Mouse (Mus musculus) left cerebral cortex, postnatal 4 days (tissue): Measurements from ENCODE around the gene Grap2. TPM values are rescaled to one million over a fixed set of nuclear protein-coding genes. Genes with fewer than 3 reads are reported as not detected.

Experiments used
- DNase-seq: peaks from one replicate; pipeline ENCODE4 v3.0.0-alpha.2; 2022
- intact Hi-C: fragments of 180-260 bp; cut with DNase I; formaldehyde crosslinking; loops from one replicate; pipeline ENCODE4 v1.15.1; 2025
- total RNA-seq, 2 experiments: library from RNA; stranded (reverse); gene quantifications; 2 replicates each; pipeline ENCODE4 v1.2.3; 2021

Grap2 gene
- total RNA-seq = under 1 TPM; 0.32 to 0.34 TPM

DNA sequence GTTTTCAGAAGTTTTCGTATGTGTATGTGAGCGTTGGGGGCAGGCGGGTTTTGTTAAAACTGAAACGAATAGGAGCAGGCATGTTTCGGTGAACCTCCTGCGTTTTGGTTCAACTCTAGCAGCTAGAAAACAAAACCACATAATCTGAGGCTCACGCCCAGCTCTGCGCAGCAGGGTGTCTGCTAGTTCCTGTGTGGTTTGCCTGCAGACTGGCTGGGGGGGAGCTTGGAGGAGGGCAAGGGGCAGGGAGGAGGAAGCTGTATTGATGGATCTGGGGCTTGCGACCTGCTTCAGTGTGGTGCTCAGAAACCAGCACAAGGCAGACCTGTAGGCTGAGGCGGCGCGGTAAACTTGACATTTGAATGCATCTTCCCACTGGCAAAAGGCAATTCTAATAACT is at the start of gene Grap2:
Grap2 (plus strand) TSS at position 304 of the 400 bp plus-strand sequence.
- DNase-seq = no peak
- intact Hi-C loops = no loop called here

DNA sequence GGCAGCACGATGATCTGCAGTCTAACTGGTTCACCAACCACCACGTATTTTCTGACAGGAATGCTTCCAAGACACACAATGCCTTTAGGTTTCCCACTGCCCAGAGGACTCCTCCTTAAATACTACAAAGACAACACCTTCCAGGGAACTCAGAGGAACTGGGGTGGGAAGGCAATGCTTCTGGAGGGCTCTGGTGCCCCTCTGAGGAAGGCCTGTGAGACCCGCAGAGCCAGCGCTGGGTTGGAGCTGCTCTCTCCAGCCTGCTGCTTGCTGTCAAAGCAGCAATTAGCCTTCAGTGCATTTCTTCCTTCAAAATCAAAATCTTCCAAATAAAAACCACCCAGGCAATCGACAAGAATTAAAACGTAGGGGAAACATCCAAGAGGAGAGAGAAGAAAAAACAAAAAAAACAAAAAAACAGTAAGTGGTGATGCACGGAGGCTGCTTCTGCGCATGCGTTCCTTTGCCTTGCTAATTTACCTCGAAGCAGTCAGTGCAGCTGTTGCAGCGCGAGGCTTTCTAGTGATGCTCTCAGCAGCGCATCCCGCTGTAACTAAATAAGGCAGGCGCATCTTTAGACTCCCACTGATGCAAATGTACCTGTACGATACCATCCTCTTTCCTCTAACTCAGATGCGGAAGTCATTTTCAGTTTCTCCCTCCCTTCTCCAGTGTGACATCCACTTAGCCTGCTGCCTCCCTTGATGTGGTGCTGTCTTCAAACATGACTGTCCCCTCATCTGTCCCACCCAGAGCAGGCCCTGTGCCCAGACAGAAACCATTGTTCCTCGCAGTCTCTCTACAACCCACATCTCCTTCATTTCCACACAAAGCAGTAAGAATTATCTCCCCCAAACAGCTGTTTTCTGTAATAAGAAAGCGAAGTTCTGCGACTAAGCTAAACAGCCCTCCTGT is 42.2 kb upstream of the Grap2 start:
- intact Hi-C loops = loop anchor here (5.0 kb wide), 1 partner anchor 62 kb away; no protein-coding TSS in a partner anchor
- DNase-seq = peak; percentile 25

DNA sequence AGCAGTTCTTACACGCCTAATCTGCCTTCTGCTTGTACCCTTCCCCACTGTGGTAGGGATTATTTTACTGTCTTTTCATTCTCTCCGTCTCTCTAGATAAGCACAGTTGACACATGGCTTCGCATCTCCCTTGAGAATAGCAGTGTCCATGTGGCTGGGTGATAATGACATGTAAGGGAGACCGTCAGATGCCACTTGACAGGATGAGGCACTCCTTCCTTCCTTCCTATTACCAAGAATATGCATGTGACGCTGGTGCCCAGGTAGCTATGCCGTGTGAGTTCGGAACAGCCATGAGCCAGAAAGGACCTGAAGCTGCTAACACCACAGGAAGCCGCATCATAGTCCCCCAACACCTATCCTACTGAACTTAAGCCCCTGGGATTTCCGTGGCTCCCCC is 41.4 kb upstream of the Grap2 start:
- no peak for DNase-seq
- intact Hi-C loops = loop anchor here (5.0 kb wide), 1 partner anchor 61 kb away; no protein-coding TSS in a partner anchor

DNA sequence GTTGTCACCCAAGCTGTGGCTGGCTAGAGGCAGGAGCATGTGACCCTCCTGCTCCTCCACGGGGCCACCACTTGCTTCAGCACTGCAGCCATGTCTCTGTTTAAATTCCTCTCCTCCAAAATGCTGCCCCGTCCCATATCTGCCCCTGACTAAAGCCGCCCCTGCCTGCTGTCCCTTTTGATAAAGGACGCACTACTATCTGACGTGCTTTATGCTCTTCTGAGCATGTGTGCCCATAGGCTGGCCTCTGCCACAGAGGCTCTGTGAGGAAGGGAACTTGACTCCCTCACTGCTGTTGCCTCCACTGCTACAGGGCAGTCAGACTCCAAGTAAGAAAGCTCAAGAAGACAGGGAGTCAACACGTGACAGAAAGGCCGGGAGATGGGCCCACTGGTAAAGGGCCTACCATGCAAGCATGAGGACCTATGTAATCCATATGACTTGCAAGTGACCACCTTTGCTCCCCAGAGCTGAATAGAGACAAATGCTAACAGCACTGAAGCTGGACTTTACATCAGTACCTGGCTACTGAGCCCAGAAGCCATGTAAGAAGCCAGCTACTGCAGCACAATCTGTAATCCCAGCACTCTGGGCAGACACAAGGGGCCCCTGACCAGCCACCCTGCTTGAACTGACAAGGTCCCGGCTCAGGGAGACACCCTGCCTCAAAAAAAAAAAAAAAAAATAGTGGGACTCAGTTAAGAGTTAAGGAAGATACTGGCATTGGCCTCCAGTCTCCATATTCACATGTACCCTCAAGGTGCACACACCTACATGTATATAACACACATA is 39.9 kb upstream of the Grap2 start:
- no peak for DNase-seq
- intact Hi-C loops = loop anchor here (5.0 kb wide), 1 partner anchor 60 kb away; no protein-coding TSS in a partner anchor

DNA sequence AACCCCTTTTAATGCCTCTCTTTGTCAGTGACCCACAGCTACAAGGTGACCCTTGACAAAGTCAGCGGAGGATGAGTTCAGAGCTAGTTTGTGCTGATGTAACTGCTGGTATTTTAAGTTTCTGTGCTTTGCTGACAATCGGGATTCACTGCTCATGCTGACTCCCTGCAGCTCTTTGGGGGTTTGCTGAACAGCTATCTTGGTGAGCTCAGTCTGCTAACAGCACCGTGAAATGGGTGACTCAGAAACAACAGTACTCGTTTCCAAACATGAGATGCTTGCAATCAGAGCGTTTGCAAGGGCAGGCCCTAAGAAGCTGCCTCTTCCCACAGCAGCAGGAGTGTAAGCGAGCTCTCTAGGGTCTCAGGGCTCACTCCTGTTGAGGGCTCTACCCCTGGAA is 39.1 kb upstream of the Grap2 start:
- no peak for DNase-seq
- intact Hi-C loops = loop anchor here (5.0 kb wide), 1 partner anchor 59 kb away; no protein-coding TSS in a partner anchor

DNA sequence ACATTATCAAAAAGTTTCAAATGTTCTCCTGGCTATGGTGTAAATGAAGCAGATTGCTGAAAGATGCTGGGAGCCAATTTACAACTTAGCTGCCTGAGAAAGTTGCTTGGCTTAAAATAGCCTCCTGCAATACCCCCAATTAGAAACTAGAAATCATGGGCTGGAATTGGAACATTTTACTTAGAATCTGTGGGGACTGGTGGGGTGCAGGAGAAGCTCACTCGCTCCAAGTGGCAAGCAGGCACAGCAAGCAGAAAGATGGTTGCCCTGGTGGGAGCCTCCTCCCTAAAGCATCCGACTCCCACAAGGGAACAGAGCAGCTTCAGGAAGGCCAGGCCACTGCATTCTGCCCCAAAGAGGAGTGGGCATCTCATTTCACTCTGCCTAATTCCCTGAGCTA is 36.3 kb upstream of the Grap2 start:
- no peak for DNase-seq
- intact Hi-C loops = no loop called here

DNA sequence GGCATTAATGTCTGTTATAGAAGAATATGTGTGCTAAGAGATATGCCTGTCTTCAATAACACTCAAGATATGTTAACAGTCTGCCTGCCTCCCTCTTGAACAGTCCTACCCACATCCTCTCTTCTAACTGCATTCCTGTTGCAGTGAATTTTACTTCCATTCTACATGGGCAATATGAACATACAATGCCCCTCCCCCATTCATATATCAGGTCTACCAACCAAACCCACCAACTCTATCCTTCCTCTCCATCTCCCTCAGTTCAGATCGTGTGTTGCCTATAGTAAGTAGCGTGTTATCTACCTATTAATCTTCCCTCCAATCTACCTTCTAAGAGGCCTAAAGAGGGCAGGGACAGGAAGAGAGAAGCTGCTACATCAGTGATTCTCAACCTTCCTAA is 34.3 kb upstream of the Grap2 start:
- intact Hi-C loops = no loop called here
- DNase-seq = no peak

DNA sequence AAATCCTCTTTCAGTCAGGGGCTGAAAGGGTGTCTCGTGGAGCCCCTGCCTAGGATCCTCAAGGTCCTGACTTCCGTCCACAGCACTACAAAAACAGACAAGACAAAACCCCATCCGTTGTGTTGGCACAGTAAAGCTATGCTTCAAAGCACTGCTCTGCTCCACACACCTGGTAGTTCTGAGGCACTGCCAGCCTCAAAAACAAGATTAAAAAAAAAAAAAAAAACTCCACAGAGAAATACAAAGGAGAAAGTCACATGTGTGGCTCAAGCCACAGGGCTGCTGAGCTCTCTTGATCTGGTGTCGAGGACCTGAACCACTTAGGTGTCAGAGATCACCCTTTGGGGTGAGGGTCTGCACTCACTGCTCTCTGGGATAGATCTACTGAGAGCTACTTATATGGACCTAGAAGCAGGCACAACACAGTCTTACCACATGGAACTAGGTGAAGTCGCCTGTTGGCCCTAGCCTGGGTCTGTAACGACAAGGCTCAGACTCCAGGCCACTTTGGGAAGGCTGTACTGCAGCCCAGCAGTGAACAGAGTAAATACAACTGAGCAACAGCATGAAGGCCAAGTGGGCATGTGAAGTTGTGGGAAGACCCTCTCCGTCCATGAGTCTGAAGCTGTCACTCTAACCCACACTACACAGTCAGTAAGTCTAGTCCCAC is 33.6 kb upstream of the Grap2 start:
- intact Hi-C loops = no loop called here
- no peak for DNase-seq

DNA sequence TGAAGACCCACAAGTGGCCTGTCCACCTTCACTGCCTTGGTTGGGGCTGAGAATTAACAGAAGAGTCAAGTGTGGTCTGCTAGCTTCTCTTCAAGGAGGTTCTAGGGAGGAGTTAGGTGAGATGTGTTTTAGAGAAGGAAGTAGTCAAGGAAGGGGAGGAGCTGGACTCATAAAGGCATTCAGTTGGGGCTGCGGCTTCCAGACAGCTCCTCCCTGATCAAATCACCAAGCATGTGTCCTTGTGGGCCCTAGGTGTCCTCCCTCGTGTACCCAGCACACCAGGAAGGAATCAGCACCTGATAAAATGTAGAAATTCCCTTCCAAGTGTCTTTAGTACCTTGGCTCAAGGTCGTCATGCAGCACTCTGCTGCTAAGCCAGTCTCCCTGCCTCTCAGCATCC is 28.3 kb upstream of the Grap2 start:
- intact Hi-C loops = no loop called here
- no peak for DNase-seq

DNA sequence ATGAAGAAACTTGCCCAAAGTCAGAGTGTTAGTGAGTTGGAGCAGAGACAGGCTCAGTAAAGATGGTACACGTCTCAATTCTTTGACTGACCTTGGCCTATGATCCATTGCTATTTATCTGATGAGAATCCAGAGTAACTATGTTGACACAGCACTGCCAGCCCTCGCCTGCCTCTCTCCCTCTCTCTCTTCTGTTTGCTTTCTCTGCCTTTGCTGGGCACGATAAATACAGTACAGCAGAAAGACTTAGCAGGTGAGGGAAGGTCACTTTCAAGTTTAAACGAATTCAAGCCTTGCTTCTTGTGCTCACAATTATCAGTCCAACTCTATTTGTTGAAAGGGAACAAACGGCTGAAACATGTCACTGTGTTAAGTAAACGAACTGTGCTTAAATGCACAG is 27.0 kb upstream of the Grap2 start:
- DNase-seq = no peak

DNA sequence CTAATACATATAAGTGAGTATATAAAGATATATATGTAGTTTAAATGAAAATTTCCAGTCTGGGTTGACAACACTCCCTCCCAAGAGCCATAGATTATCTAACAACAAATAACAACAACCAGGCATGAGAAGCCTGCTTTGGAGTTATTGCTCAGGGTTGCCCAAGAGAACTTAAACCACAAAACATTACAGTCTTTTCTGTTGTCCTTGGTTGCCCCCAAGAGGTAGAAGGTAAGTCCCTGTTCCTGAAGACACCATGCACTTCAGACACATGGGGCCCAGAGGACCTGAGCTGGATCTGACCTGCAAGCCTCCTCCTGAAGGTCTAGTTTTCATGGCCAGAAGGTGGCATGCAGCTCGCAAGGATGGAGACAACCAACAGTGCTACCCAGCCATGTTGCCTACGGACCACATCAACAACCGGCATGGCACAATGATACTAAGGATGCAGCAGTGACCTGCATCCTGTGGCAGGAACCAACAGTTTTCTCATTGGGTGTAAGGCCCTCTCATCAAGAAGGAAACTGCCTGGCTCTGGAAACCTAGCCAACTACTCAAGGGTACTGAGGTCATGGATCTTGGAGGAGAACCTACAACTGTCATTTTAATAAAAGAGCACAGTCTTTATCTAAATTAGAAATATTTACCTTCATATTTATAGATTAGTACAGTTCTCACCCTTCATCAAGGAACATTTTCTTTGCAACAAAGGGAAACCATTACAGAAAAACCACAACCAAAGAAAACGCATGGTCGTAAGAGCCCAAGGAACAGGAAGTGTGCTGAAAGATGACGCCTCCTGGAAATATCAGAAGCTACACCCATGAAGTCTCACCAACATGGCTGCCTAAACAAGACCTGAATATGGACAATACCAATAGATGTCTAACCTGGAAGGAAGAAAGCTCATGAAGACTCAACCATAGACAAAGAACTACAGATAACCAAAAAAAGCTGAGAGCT is 17.3 kb upstream of the Grap2 start:
- intact Hi-C loops = no loop called here
- DNase-seq = no peak

More for the DNA sequence above, 27.0 kb upstream of the Grap2 start:
- intact Hi-C loops = no loop called here

DNA sequence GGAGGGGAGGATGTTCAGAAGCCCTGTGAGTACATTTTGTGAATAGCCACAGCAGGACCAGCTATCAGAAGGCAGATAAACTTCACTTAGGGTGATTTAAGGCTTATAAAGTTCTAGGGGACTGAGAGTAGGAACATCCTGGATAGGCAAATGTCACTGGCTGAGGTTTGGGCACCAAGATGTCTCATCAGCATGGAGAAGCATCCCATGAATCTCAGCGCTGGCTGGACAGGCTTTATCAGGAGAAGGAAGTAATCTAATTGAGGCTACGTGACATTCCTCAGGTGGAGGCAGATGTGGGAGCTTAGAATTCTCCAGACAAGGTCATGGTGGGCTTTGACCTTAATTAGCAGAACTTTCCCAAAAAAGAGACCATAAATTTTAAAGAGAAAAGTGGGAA is 16.4 kb upstream of the Grap2 start:
- no peak for DNase-seq
- intact Hi-C loops = no loop called here

DNA sequence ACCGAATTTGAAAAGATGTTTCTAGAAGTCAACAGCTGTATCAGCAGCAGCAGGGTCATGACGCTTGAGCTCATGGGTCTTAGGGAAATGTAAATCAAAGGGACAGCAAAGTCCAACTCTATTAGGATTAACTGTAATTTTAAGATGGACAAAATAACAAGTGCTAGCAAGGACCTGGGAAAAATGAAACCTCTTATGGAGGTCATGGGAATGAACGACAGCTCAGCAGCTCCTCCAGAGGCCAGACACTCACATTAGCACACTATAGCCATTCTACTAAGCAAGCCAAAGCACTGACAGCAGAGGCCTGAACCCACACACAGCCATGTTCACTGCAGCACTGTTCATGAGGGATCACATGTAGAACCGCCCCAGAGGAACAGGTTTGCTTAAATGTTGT is 14.6 kb upstream of the Grap2 start:
- no peak for DNase-seq
- intact Hi-C loops = no loop called here

DNA sequence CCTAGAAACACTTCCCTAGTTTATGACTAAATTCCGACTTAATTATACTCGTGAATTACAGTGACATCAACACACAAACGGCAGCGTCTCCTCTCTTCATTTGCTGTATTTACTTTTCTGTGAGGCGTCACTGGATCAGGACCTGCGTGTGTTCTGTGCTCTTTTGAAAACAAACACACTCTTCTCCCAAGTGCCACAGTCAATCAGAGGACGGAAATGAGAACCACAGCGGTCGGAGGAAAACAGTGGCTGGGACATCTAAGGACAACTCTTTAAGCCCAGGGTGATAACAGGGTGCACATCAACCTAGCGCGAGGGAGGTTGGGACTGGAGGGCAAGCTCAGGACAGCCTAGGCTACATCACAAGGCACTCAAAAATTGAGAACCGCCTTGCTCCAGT is 12.9 kb upstream of the Grap2 start:
- intact Hi-C loops = no loop called here
- DNase-seq = no peak

DNA sequence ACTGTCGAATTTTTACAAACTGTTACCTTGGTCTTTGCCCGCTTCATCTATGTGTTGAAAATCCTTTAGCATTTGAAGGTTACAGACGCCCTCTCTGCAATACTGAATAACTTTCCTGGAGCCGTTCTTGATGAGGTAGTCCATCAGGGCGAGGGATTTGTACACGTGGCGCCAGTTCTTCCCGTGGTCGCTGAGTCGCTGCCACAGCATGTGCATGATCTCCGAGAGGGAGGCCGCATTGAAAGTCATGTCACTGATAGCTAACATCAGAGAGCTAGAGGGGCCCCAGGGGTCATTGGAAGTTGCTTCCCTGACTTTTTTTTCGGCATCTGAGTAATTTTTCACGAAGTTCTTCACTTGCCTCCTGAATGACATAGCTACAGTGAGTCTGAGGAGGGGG is 12.4 kb upstream of the Grap2 start:
- no peak for DNase-seq
- intact Hi-C loops = no loop called here

DNA sequence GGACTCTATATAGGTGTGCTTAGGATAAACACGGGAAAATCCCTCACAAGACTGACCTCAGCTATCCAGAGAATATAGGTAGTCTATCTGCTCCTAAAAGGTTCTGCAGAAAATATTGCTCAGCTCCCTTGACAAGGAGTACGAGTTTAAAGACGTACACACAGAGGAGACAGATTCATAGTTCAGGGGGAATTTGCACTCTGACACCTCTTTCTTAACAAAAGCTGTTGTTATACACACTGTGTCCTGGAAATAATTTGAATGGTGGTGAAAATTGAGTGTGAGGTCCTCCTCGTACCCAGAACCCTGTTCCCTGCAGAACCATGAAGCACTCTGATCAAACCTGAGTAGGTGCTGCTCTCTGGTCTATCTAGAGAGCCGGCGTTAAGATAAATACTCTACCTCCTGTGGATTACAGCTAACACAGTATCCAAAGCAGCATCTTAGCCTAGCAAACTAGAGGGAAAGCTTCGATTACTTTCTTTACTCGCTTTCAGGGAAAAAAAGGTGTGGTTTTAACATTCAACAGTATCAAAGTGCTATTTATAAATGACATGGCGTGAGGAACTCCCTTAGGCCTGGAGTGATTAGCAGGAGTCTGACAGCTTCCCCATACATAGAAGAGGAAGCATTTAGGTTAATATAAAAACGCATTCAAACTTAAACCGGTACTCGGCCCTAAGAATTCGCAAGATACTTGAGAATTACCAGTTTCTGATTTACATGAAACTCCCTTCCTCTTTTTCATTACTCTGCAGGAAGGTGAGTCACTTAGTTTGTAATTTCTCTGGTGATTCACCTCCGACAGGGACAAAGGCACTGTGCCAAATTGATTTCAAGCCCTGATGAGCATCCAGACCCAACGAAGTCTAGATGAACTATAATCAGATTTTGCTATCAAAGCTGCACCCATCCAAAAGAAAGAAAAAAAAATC is 11.5 kb upstream of the Grap2 start:
- DNase-seq = peak; percentile 54
- intact Hi-C loops = no loop called here

DNA sequence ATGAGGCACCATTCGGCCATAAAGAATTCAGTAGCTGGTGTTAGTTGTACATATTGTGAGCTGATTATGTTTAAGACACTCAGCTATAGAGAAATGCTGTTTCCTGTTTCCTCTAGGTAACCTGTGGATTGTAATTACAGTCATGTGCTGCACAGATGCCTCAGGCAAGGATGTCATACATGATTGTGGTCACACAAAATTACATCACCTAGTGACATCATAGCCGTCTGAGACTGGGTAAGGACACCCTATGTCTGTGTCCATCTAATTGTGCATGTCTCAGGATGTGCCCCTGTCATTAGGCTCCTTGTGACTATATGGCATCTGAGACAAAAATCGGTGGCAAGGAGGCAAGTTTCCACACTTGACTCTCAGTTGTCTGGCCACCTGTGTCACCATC is 9.9 kb upstream of the Grap2 start:
- intact Hi-C loops = no loop called here

DNA sequence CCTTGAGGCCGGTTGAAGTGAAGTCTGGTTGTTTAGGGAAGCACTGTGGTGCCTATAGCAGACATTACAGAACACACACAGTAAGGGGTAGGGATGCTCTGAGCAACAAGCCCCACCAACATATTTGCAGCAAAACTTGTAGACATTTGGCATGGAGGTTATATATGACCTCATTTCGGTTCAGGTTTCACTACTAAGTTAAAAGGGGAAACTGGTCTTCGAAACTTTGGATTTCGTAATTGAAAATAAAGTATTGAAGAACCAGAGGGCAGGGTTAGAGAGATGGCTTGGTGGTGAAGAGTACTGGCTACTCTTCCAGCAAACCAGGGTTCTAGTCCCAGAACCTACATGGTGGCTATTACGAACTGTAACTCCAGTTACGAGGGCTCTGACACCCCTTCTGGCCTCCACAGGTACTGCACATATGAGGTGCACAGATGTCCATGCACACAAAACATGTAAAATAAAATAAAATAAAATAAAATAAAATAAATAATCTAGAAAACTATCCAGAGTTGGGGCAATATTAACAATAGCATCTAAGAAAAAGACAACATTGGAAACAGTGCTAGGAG is 8.7 kb upstream of the Grap2 start:
- peak; percentile 17 for DNase-seq
- intact Hi-C loops = no loop called here

More for the DNA sequence above, 9.9 kb upstream of the Grap2 start:
- no peak for DNase-seq
